Mouse (Mus musculus) kidney, adult 2 months (tissue): ENCODE results near the gene Tec.

Source experiments
- CTCF ChIP-seq: fragments of 200-500 bp; conservative IDR thresholded peaks from 2 replicates; pipeline ENCODE4 v1.5.1; 2011; ENCODE audit warnings: low read depth, mild to moderate bottlenecking, control low read depth, low read length, moderate library complexity, mixed read lengths; ENCODE audit not compliant: insufficient read depth, insufficient read length
- POLR2A ChIP-seq: fragments of 200-500 bp; IDR thresholded peaks from one replicate; pipeline ENCODE4 v1.6.1; 2011; ENCODE audit warnings: low read depth, low read length, control low read depth

DNA sequence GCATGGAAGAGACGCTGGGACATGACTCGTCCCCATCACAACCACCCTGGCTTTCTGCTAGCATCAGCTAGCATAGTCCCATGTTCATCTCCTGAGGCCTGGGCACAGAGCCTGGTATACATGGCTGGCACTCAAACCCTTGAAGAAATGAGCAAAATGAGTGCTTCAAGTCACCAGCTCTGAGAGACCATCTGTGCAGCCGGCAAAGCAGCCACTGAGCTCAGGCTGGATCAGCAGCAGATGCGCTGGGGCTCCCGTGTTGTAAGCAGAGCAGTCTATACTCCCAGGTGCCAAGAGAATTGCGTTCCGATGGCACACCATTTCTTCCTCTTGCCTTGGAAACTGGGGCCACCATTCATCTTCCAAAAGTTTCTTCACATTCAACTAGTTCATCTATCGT, 112.3 kb downstream of the Tec start:
- TF ChIP-seq POLR2A (no peak), CTCF (no peak)
